Mouse (Mus musculus) CH12.LX (cell line): ENCODE results near the gene Zbtb1. TPM values are rescaled to one million over a fixed set of nuclear protein-coding genes. Genes with fewer than 3 reads are reported as not detected.

Experiments used
- DNase-seq: peaks from one replicate; pipeline ENCODE4 v3.0.0-alpha.2; 2013; ENCODE audit errors: extremely low read depth
- H3K27ac ChIP-seq: 2 replicates; pipeline ENCODE4 v1.5.1; 2012; ENCODE audit warnings: low read depth, mild to moderate bottlenecking, control low read depth, moderate library complexity; ENCODE audit not compliant: insufficient read depth
- H3K27me3 ChIP-seq: replicated peaks from 2 replicates; pipeline ENCODE3; 2012; ENCODE audit warnings: inconsistent platforms
- H3K36me3 ChIP-seq, 2 experiments: replicated peaks in 1 of 2; 2 replicates each; pipeline versions ENCODE3 to v1.6.1; 2012; ENCODE audit warnings: inconsistent platforms in 1 of 2, low read length in 1 of 2, mild to moderate bottlenecking in 1 of 2, mixed read lengths in 1 of 2, moderate library complexity in 1 of 2; ENCODE audit not compliant: control insufficient read depth in 1 of 2, insufficient read depth in 1 of 2
- H3K4me1 ChIP-seq, 2 experiments: 2 replicates each; pipeline ENCODE4 v1.6.1; 2012; ENCODE audit warnings: inconsistent platforms in 1 of 2, moderate library complexity in 1 of 2; ENCODE audit not compliant: insufficient read depth in 2 of 2, control insufficient read depth in 1 of 2
- H3K4me2 ChIP-seq: 2 replicates; pipeline ENCODE4 v1.6.1; 2012; ENCODE audit warnings: low read depth, mild to moderate bottlenecking, control low read depth; ENCODE audit not compliant: poor library complexity, insufficient read depth, severe bottlenecking
- H3K4me3 ChIP-seq, 3 experiments: fragments of 150-350 bp in 1 of 3; sonication (generic) in 1 of 3; replicated peaks in 1 of 3; 2 replicates each; pipeline versions ENCODE3 to v1.5.1; 2011 to 2012; ENCODE audit warnings: low read depth in 2 of 3, low read length in 2 of 3, mild to moderate bottlenecking in 2 of 3, moderate library complexity in 2 of 3, control low read depth in 1 of 3, improper control_type of control experiment in 1 of 3, inconsistent platforms in 1 of 3, mixed read lengths in 1 of 3; ENCODE audit not compliant: poor library complexity in 1 of 3
- H3K79me2 ChIP-seq: replicated peaks from 2 replicates; pipeline ENCODE4 v1.6.1; 2012; ENCODE audit warnings: mild to moderate bottlenecking, moderate library complexity; ENCODE audit not compliant: control insufficient read depth, poor library complexity, insufficient read depth, severe bottlenecking; ENCODE audit errors: extremely low read depth
- H3K9ac ChIP-seq: 2 replicates; pipeline ENCODE4 v1.6.1; 2012; ENCODE audit warnings: low read depth, mild to moderate bottlenecking, control low read depth, moderate library complexity; ENCODE audit not compliant: insufficient read depth
- H3K9me3 ChIP-seq: replicated peaks from 2 replicates; pipeline ENCODE3; 2012; ENCODE audit warnings: low read length, inconsistent platforms, mixed read lengths
- CHD1 ChIP-seq: IDR thresholded peaks from 2 replicates; pipeline ENCODE4 v1.6.1; 2012; ENCODE audit warnings: low read depth, low read length, improper control_type of control experiment, inconsistent platforms
- CHD2 ChIP-seq: IDR thresholded peaks from 2 replicates; pipeline ENCODE4 v1.6.1; 2011; ENCODE audit warnings: low read length, improper control_type of control experiment
- E2F4 ChIP-seq: IDR thresholded peaks from 2 replicates; pipeline ENCODE4 v1.6.1; 2011; ENCODE audit warnings: low read depth, low read length, improper control_type of control experiment; ENCODE audit not compliant: insufficient replicate concordance
- ELF1 ChIP-seq: IDR thresholded peaks from 2 replicates; pipeline ENCODE4 v1.6.1; 2014; ENCODE audit warnings: low read depth, mild to moderate bottlenecking, inconsistent platforms, low read length, improper control_type of control experiment
- EP300 ChIP-seq: IDR thresholded peaks from 2 replicates; pipeline ENCODE4 v1.6.1; 2011; ENCODE audit warnings: low read length, improper control_type of control experiment
- ETS1 ChIP-seq: conservative IDR thresholded peaks from 2 replicates; pipeline ENCODE4 v1.6.1; 2012; ENCODE audit warnings: low read depth, mild to moderate bottlenecking, inconsistent platforms, low read length, improper control_type of control experiment, moderate library complexity
- GABPA ChIP-seq: IDR thresholded peaks from 2 replicates; pipeline ENCODE4 v1.6.1; 2012; ENCODE audit warnings: low read depth, low read length, improper control_type of control experiment, inconsistent platforms; ENCODE audit not compliant: insufficient replicate concordance
- JUN ChIP-seq: IDR thresholded peaks from 2 replicates; pipeline ENCODE4 v1.6.1; 2011; ENCODE audit warnings: low read depth, mild to moderate bottlenecking, low read length, improper control_type of control experiment, moderate library complexity; ENCODE audit not compliant: insufficient read depth
- JUND ChIP-seq: conservative IDR thresholded peaks from 2 replicates; pipeline ENCODE4 v1.6.1; 2011; ENCODE audit warnings: low read depth, low read length, improper control_type of control experiment
- MAZ ChIP-seq: IDR thresholded peaks from 2 replicates; pipeline ENCODE4 v1.6.1; 2012; ENCODE audit warnings: low read depth, mild to moderate bottlenecking, inconsistent platforms, low read length, improper control_type of control experiment, moderate library complexity
- MYC ChIP-seq: IDR thresholded peaks from 2 replicates; pipeline ENCODE4 v1.6.1; 2011; ENCODE audit warnings: low read depth, mild to moderate bottlenecking, improper control_type of control experiment, low read length
- NELFE ChIP-seq: IDR thresholded peaks from 2 replicates; pipeline ENCODE4 v1.6.1; 2011; ENCODE audit warnings: low read depth, low read length, improper control_type of control experiment
- NRF1 ChIP-seq: IDR thresholded peaks from 2 replicates; pipeline ENCODE4 v1.6.1; 2014; ENCODE audit warnings: low read depth, mild to moderate bottlenecking, inconsistent platforms, low read length, improper control_type of control experiment, moderate library complexity
- RAD21 ChIP-seq: IDR thresholded peaks from 2 replicates; pipeline ENCODE4 v1.6.1; 2011; ENCODE audit warnings: low read depth, mild to moderate bottlenecking, low read length, improper control_type of control experiment, moderate library complexity
- SIN3A ChIP-seq: IDR thresholded peaks from 2 replicates; pipeline ENCODE4 v1.6.1; 2012; ENCODE audit warnings: low read length, improper control_type of control experiment, inconsistent platforms
- SMC3 ChIP-seq: IDR thresholded peaks from 2 replicates; pipeline ENCODE4 v1.6.1; 2011; ENCODE audit warnings: low read depth, low read length, improper control_type of control experiment
- TCF12 ChIP-seq: IDR thresholded peaks from 2 replicates; pipeline ENCODE4 v1.6.1; 2014; ENCODE audit warnings: low read depth, mild to moderate bottlenecking, inconsistent platforms, low read length, improper control_type of control experiment
- USF1 ChIP-seq: IDR thresholded peaks from 2 replicates; pipeline ENCODE4 v1.6.1; 2014; ENCODE audit warnings: low read depth, mild to moderate bottlenecking, inconsistent platforms, low read length, improper control_type of control experiment
- ZMIZ1 ChIP-seq: IDR thresholded peaks from 2 replicates; pipeline ENCODE4 v1.6.1; 2012; ENCODE audit warnings: low read depth, mild to moderate bottlenecking, inconsistent platforms, low read length, improper control_type of control experiment
- dilution Hi-C: fragments of 300-500 bp; cut with MboI; formaldehyde crosslinking; loops from 2 replicates; pipeline ENCODE4 v1.14.3; 2020; ENCODE audit warnings: low sequenced_read_pairs; ENCODE audit not compliant: extremely low pct_unique_long_range_greater_than_20kb, extremely low pct_ligation_motif_present
- in situ Hi-C: fragments of 300-500 bp; cut with MboI; formaldehyde crosslinking; loops from 3 replicates; pipeline ENCODE4 v1.14.3; 2019; ENCODE audit warnings: low sequenced_read_pairs, low pct_ligation_motif_present, low pct_unique_long_range_greater_than_20kb, mixed read lengths
- polyA plus RNA-seq: library from polyadenylated mRNA; unstranded; fragments of >175 nt; gene quantifications from 2 replicates; pipeline ENCODE4 v1.2.1, GENCODE M21; 2012; ENCODE audit warnings: low read depth; ENCODE audit not compliant: insufficient read length
- total RNA-seq, 2 experiments: library from RNA; depleted of rRNA; stranded (reverse); fragments of 300-350 nt in 1 of 2; fragments of >200 nt in 1 of 2; gene quantifications; 2 replicates each; pipeline ENCODE4 v1.2.3; 2012 to 2014

Zbtb1 gene
- total and polyA plus RNA-seq, 3 experiments = 6.4 to 22.0 (median 17.1) TPM

GRCm38 (mm10) chr12:76405971-76406370 is 35.9 kb downstream of the Zbtb1 start:
- H3K9ac ChIP-seq = no peak overlapping the region
- no peaks in the 10 kb centered on the region for H3K27me3 ChIP-seq
- no peak overlapping the region for H3K27ac ChIP-seq
- no peak overlapping the region for H3K4me2 ChIP-seq
- peaks cover 2 to 12% of the 10 kb centered on the region in 2 experiments for H3K36me3 ChIP-seq
- H3K4me3 ChIP-seq = no peak overlapping the region
- in situ Hi-C loops (loop anchor here (5.0 kb wide), 1 partner anchor 34 kb away; the partner anchor contains the start of gene Zbtb1), dilution Hi-C loops (no loop called here)
- peaks cover 0 to 10% of the 10 kb centered on the region in 2 experiments; a peak in 2 of 4 replicates for H3K4me1 ChIP-seq
- H3K9me3 ChIP-seq = peaks cover 21% of the 10 kb centered on the region
- no peak for DNase-seq
- TF ChIP-seq ELF1 (no peak), ZMIZ1 (no peak), GABPA (no peak), RAD21 (no peak), CHD2 (no peak), JUND (no peak), SIN3A (no peak), EP300 (no peak), USF1 (no peak), SMC3 (no peak), MAZ (no peak), MYC (no peak), CHD1 (no peak), ETS1 (no peak)
- H3K79me2 ChIP-seq = no peaks in the 10 kb centered on the region

- Histone ChIP-seq H3K27me3 (no peaks in the 10 kb centered on the region), H3K9ac (no peak overlapping the region), H3K9me3 (peaks cover 19% of the 10 kb centered on the region), H3K4me2 (no peak overlapping the region), H3K79me2 (no peaks in the 10 kb centered on the region), H3K36me3 (peaks cover 2 to 12% of the 10 kb centered on the region in 2 experiments), H3K4me1 (peaks cover 0 to 10% of the 10 kb centered on the region in 2 experiments; a peak in 2 of 4 replicates), H3K4me3 (no peak overlapping the region), H3K27ac (no peak overlapping the region)
- TF ChIP-seq NRF1 (no peak), JUN (no peak), SMC3 (no peak), E2F4 (no peak), TCF12 (no peak), ETS1 (no peak), NELFE (no peak), JUND (no peak)
- in situ Hi-C loops = loop anchor here (5.0 kb wide), 1 partner anchor 35 kb away; the partner anchor contains the start of gene Zbtb1
- dilution Hi-C loops = no loop called here
- no peak for DNase-seq
Measured at GRCm38 (mm10) chr12:76407184-76407583, 37.1 kb downstream of the Zbtb1 start.
